Mouse (Mus musculus): Measurements from ENCODE around the gene Ccdc167. TPM values are rescaled to one million over a fixed set of nuclear protein-coding genes. Genes with fewer than 3 reads are reported as not detected.

Ccdc167 gene
- polyA plus RNA-seq, 1 experiment from 2014 or later, result 16.4 TPM

DNA sequence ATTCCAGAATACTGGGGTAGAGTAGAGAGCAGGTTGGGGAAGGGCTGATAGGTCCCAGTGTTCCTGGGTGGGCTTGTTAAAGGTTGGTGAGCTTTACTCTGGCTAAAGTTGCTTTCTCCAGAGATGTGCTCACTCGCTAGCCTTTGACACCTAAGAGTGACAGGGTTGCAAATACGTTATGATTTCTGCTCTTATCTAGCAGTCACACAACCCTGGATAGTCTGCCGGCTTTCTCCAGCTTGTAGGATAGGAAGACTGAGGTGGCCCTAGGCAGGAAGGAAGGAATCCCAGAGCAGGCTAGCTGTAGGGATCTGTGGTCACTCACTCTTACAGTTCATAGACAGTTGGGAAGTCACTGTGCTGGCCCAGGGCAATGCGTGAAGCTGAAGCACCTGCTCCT, 32.6 kb downstream of the Ccdc167 start:
- no peak overlapping the region for H3K27ac ChIP-seq (ENCODE audit: low read depth, low read length)
- no peaks in the 10 kb centered on the region for H3K9me3 ChIP-seq (ENCODE audit: control insufficient read depth, low read length)
- H3K9ac ChIP-seq (ENCODE audit: low read length), result no peak overlapping the region
- H3K36me3 ChIP-seq (ENCODE audit: control insufficient read depth, insufficient read depth, low read length), result peaks cover 21% of the 10 kb centered on the region
- no peak for DNase-seq (ENCODE audit: low spot score)
- H3K4me3 ChIP-seq (ENCODE audit: low read depth, low read length), result no peak overlapping the region
- WGBS, result 92% methylated on average over 4 of the region's 4 CpGs
- H3K4me2 ChIP-seq (ENCODE audit: low read depth), result no peak overlapping the region
- H3K4me1 ChIP-seq (ENCODE audit: control insufficient read depth, insufficient read depth, low read length), result no peaks in the 10 kb centered on the region
- H3K27me3 ChIP-seq (ENCODE audit: control insufficient read depth, insufficient read depth, low read length), result no peaks in the 10 kb centered on the region
- no peak for ATAC-seq (ENCODE audit: insufficient read depth, low FRiP score, low TSS enrichment)

- Histone ChIP-seq H3K9me3 (ENCODE audit: control insufficient read depth, low read length) (no peaks in the 10 kb centered on the region), H3K36me3 (ENCODE audit: control insufficient read depth, insufficient read depth, low read length) (peaks cover 21% of the 10 kb centered on the region), H3K4me1 (ENCODE audit: control insufficient read depth, insufficient read depth, low read length) (no peaks in the 10 kb centered on the region), H3K27ac (ENCODE audit: low read depth, low read length) (no peak overlapping the region), H3K4me3 (ENCODE audit: low read depth, low read length) (no peak overlapping the region), H3K4me2 (ENCODE audit: low read depth) (no peak overlapping the region), H3K27me3 (ENCODE audit: control insufficient read depth, insufficient read depth, low read length) (no peaks in the 10 kb centered on the region), H3K9ac (ENCODE audit: low read length) (no peak overlapping the region)
- ATAC-seq (ENCODE audit: insufficient read depth, low FRiP score, low TSS enrichment) (no peak), DNase-seq (ENCODE audit: low spot score) (no peak)
- 78% methylated on average over 2 of the region's 2 CpGs for WGBS
Observed at GRCm38 (mm10) chr17:29683127-29683526, 33.7 kb downstream of the Ccdc167 start.

GRCm38 (mm10) chr17:29682261-29682660, 34.6 kb downstream of the Ccdc167 start:
- H3K36me3 ChIP-seq (ENCODE audit: control insufficient read depth, insufficient read depth, low read length), result peaks cover 19% of the 10 kb centered on the region
- no peak overlapping the region for H3K27ac ChIP-seq (ENCODE audit: low read depth, low read length)

DNA sequence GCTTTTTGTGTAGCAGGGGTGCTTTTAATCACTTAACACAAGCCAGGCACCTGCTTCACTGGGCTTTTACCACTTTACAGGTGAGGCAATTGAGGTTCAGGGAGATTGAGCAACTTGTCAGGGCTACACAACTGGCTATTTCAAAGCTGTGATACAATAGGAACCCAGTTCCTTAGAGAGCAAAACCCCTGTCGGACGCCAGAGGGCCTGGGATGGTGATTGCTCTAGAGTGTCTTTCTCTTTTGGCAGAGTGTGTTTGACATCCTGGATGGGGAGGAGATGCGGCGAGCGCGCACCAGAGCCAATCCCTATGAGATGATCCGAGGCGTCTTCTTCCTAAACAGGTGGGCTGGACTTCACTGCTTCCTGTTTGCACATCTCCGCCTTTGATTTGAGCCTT, 35.2 kb downstream of the Ccdc167 start:
- DNase-seq (ENCODE audit: low spot score) (no peak), ATAC-seq (ENCODE audit: insufficient read depth, low FRiP score, low TSS enrichment) (no peak)
- Histone ChIP-seq H3K27ac (ENCODE audit: low read depth, low read length) (no peak overlapping the region), H3K4me3 (ENCODE audit: low read depth, low read length) (no peak overlapping the region), H3K27me3 (ENCODE audit: control insufficient read depth, insufficient read depth, low read length) (no peaks in the 10 kb centered on the region), H3K36me3 (ENCODE audit: control insufficient read depth, insufficient read depth, low read length) (peaks cover 22% of the 10 kb centered on the region), H3K9me3 (ENCODE audit: control insufficient read depth, low read length) (no peaks in the 10 kb centered on the region), H3K4me2 (ENCODE audit: low read depth) (no peak overlapping the region), H3K9ac (ENCODE audit: low read length) (no peak overlapping the region), H3K4me1 (ENCODE audit: control insufficient read depth, insufficient read depth, low read length) (no peaks in the 10 kb centered on the region)
- 94% methylated on average over 9 of the region's 9 CpGs for WGBS

More at GRCm38 (mm10) chr17:29682261-29682660, 34.6 kb downstream of the Ccdc167 start:
- no peak overlapping the region for H3K4me2 ChIP-seq (ENCODE audit: low read depth)
- DNase-seq (ENCODE audit: low spot score) (no peak), ATAC-seq (ENCODE audit: insufficient read depth, low FRiP score, low TSS enrichment) (no peak)
- WGBS, result 84% methylated on average over 7 of the region's 7 CpGs
- H3K4me1 ChIP-seq (ENCODE audit: control insufficient read depth, insufficient read depth, low read length), result no peaks in the 10 kb centered on the region
- no peaks in the 10 kb centered on the region for H3K9me3 ChIP-seq (ENCODE audit: control insufficient read depth, low read length)
- no peak overlapping the region for H3K9ac ChIP-seq (ENCODE audit: low read length)
- no peaks in the 10 kb centered on the region for H3K27me3 ChIP-seq (ENCODE audit: control insufficient read depth, insufficient read depth, low read length)
- no peak overlapping the region for H3K4me3 ChIP-seq (ENCODE audit: low read depth, low read length)

GRCm38 (mm10) chr17:29680921-29681320, 35.9 kb downstream of the Ccdc167 start:
- H3K4me2 ChIP-seq (ENCODE audit: low read depth), result no peak overlapping the region
- no peak overlapping the region for H3K27ac ChIP-seq (ENCODE audit: low read depth, low read length)
- ATAC-seq (ENCODE audit: insufficient read depth, low FRiP score, low TSS enrichment) (no peak), DNase-seq (ENCODE audit: low spot score) (no peak)
- H3K9ac ChIP-seq (ENCODE audit: low read length), result no peak overlapping the region
- H3K9me3 ChIP-seq (ENCODE audit: control insufficient read depth, low read length), result no peaks in the 10 kb centered on the region
- 91% methylated on average over 2 of the region's 2 CpGs for WGBS
- no peaks in the 10 kb centered on the region for H3K27me3 ChIP-seq (ENCODE audit: control insufficient read depth, insufficient read depth, low read length)
- H3K36me3 ChIP-seq (ENCODE audit: control insufficient read depth, insufficient read depth, low read length), result peaks cover 23% of the 10 kb centered on the region
- no peak overlapping the region for H3K4me3 ChIP-seq (ENCODE audit: low read depth, low read length)
- no peaks in the 10 kb centered on the region for H3K4me1 ChIP-seq (ENCODE audit: control insufficient read depth, insufficient read depth, low read length)

DNA sequence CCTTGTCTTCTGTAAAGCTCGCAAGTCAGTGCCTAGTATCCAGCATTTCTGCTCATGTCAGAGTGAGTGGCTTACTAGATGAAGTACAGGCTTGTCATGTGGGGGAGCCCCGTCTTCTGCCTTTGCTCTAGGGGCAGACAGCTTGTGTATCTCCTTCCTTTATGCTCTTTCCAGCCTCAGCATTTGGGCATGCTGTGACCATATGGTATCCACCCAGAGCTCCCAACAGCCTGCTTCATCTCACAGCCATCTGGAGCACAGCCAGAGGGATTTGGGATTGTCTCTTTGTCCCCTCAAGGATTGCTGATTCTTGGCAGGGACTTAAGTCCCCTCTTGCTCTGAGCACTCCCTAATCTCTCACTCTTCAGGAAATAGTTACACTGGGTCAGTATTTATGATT, 36.7 kb downstream of the Ccdc167 start:
- no peaks in the 10 kb centered on the region for H3K9me3 ChIP-seq (ENCODE audit: control insufficient read depth, low read length)
- H3K36me3 ChIP-seq (ENCODE audit: control insufficient read depth, insufficient read depth, low read length), result peaks cover 22% of the 10 kb centered on the region
- no peak overlapping the region for H3K4me3 ChIP-seq (ENCODE audit: low read depth, low read length)
- H3K4me1 ChIP-seq (ENCODE audit: control insufficient read depth, insufficient read depth, low read length), result no peaks in the 10 kb centered on the region
- 70% methylated on average over 2 of the region's 2 CpGs for WGBS
- peak overlapping the region; percentile 39; the same call in 1 of the 2 replicates for H3K27ac ChIP-seq (ENCODE audit: low read depth, low read length)
- DNase-seq (ENCODE audit: low spot score) (no peak), ATAC-seq (ENCODE audit: insufficient read depth, low FRiP score, low TSS enrichment) (no peak)
- no peak overlapping the region for H3K4me2 ChIP-seq (ENCODE audit: low read depth)
- H3K9ac ChIP-seq (ENCODE audit: low read length), result 0 out of 2 replicates have a peak overlapping the region, but pooled peaks have one; percentile 18
- no peaks in the 10 kb centered on the region for H3K27me3 ChIP-seq (ENCODE audit: control insufficient read depth, insufficient read depth, low read length)

DNA sequence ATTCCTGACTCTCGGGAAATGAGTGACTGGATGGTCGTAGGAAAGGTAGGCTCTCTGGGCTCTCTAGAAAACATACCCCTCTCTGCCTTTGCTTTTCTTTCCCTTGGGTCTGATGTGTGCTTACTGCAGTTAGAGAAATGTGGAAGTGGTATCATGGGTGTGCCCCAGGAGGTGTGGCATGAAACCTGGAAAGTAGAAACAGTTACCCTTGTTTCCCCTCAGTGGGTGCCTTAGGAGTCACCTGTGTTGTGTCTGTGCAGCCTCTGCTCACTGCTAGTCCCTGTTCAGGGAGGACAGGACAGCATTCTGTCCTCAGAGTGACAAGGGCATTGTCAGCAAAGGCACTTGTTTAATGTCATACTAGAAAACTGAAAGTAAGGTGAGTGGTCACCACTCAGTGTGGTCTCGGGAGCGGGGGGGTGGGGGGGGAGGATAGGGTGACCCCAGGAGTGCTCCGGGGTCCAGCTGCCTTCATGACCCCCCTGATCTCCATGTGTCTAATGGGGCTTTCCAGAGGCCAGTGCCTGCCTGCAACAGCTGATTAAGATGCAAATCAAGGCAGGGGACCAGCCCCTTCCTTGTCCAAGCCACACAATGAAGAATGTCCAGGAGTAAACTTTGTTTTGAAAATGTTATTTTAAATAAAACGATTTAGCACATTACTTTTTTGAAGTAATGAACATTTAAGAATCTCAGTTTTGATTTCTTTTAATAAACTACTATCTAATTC, 37.6 kb downstream of the Ccdc167 start:
- peaks cover 17% of the 10 kb centered on the region for H3K36me3 ChIP-seq (ENCODE audit: control insufficient read depth, insufficient read depth, low read length)
- no peak overlapping the region for H3K4me2 ChIP-seq (ENCODE audit: low read depth)
- no peak overlapping the region for H3K4me3 ChIP-seq (ENCODE audit: low read depth, low read length)
- no peak for ATAC-seq (ENCODE audit: insufficient read depth, low FRiP score, low TSS enrichment)
- WGBS, result 80% methylated on average over 6 of the region's 6 CpGs
- no peak overlapping the region for H3K9ac ChIP-seq (ENCODE audit: low read length)
- no peaks in the 10 kb centered on the region for H3K27me3 ChIP-seq (ENCODE audit: control insufficient read depth, insufficient read depth, low read length)
- H3K4me1 ChIP-seq (ENCODE audit: control insufficient read depth, insufficient read depth, low read length), result no peaks in the 10 kb centered on the region
- no peak for DNase-seq (ENCODE audit: low spot score)
- H3K27ac ChIP-seq (ENCODE audit: low read depth, low read length), result no peak overlapping the region
- no peaks in the 10 kb centered on the region for H3K9me3 ChIP-seq (ENCODE audit: control insufficient read depth, low read length)

GRCm38 (mm10) chr17:29678526-29678925, 38.3 kb downstream of the Ccdc167 start:
- Histone ChIP-seq H3K4me1 (ENCODE audit: control insufficient read depth, insufficient read depth, low read length) (no peaks in the 10 kb centered on the region), H3K36me3 (ENCODE audit: control insufficient read depth, insufficient read depth, low read length) (peaks cover 16% of the 10 kb centered on the region), H3K27ac (ENCODE audit: low read depth, low read length) (no peak overlapping the region), H3K4me3 (ENCODE audit: low read depth, low read length) (no peak overlapping the region), H3K27me3 (ENCODE audit: control insufficient read depth, insufficient read depth, low read length) (no peaks in the 10 kb centered on the region), H3K9ac (ENCODE audit: low read length) (no peak overlapping the region), H3K4me2 (ENCODE audit: low read depth) (no peak overlapping the region), H3K9me3 (ENCODE audit: control insufficient read depth, low read length) (no peaks in the 10 kb centered on the region)
- 92% methylated on average over 8 of the region's 8 CpGs for WGBS
- ATAC-seq (ENCODE audit: insufficient read depth, low FRiP score, low TSS enrichment), result no peak
- DNase-seq (ENCODE audit: low spot score), result no peak

- DNase-seq (ENCODE audit: low spot score) (no peak), ATAC-seq (ENCODE audit: insufficient read depth, low FRiP score, low TSS enrichment) (no peak)
- Histone ChIP-seq H3K4me2 (ENCODE audit: low read depth) (no peak overlapping the region), H3K9ac (ENCODE audit: low read length) (no peak overlapping the region), H3K4me1 (ENCODE audit: control insufficient read depth, insufficient read depth, low read length) (no peaks in the 10 kb centered on the region), H3K36me3 (ENCODE audit: control insufficient read depth, insufficient read depth, low read length) (peaks cover 13% of the 10 kb centered on the region), H3K4me3 (ENCODE audit: low read depth, low read length) (no peak overlapping the region), H3K27ac (ENCODE audit: low read depth, low read length) (no peak overlapping the region), H3K9me3 (ENCODE audit: control insufficient read depth, low read length) (no peaks in the 10 kb centered on the region), H3K27me3 (ENCODE audit: control insufficient read depth, insufficient read depth, low read length) (no peaks in the 10 kb centered on the region)
- 94% methylated on average over 4 of the region's 4 CpGs for WGBS
Observed at GRCm38 (mm10) chr17:29673325-29673724, 43.5 kb downstream of the Ccdc167 start.
